Mouse (Mus musculus): ENCODE measurements around the gene Neurl3. TPM values are rescaled to one million over a fixed set of nuclear protein-coding genes. Genes with fewer than 3 reads are reported as not detected.

Gene Neurl3
- polyA plus RNA-seq, 1 experiment from 2014 or later: 14.1 TPM

- H3K9ac ChIP-seq (ENCODE audit: low read depth, low read length): no peak overlapping the region
- DNase-seq (ENCODE audit: low spot score) (no peak), ATAC-seq (replicated peaks; ENCODE audit: low FRiP score, low read depth) (no peak)
- H3K27ac ChIP-seq: no peak overlapping the region
- no peak for TF ChIP-seq CTCF (IDR thresholded peaks at IDR 0.05; ENCODE audit: low read depth)
- H3K4me3 ChIP-seq (replicated peaks; ENCODE audit: low read depth, low read length): no peak overlapping the region
- H3K4me2 ChIP-seq (ENCODE audit: low read length): no peak overlapping the region
- H3K9me3 ChIP-seq (replicated peaks; ENCODE audit: low read length): no peaks in the 10 kb centered on the region
- no peaks in the 10 kb centered on the region for H3K27me3 ChIP-seq (ENCODE audit: insufficient read depth, low read length)
- H3K36me3 ChIP-seq (ENCODE audit: insufficient read depth, low read length): no peaks in the 10 kb centered on the region
- H3K4me1 ChIP-seq (replicated peaks; ENCODE audit: insufficient read depth, low read length): no peaks in the 10 kb centered on the region; the same call in 1 of the 2 replicates
- WGBS: 77% methylated on average over 19 of the region's 19 CpGs
Measured at GRCm38 (mm10) chr1:36261708-36262504, 12.6 kb downstream of the Neurl3 start.

- no peaks in the 10 kb centered on the region; the same call in 1 of the 2 replicates for H3K4me1 ChIP-seq (replicated peaks; ENCODE audit: insufficient read depth, low read length)
- no peak overlapping the region for H3K9ac ChIP-seq (ENCODE audit: low read depth, low read length)
- no peak overlapping the region for H3K4me2 ChIP-seq (ENCODE audit: low read length)
- 0 out of 2 replicates have a peak, but pooled peaks cover 3% of the 10 kb centered on the region for H3K9me3 ChIP-seq (replicated peaks; ENCODE audit: low read length)
- H3K36me3 ChIP-seq (ENCODE audit: insufficient read depth, low read length): no peaks in the 10 kb centered on the region
- TF ChIP-seq CTCF (IDR thresholded peaks at IDR 0.05; ENCODE audit: low read depth): no peak
- no peak overlapping the region for H3K27ac ChIP-seq
- H3K27me3 ChIP-seq (ENCODE audit: insufficient read depth, low read length): no peaks in the 10 kb centered on the region
- ATAC-seq (replicated peaks; ENCODE audit: low FRiP score, low read depth): no peak
- no peak for DNase-seq (ENCODE audit: low spot score)
- WGBS: 93% methylated on average over 1 of the region's 1 CpGs
- H3K4me3 ChIP-seq (replicated peaks; ENCODE audit: low read depth, low read length): no peak overlapping the region
Measured at GRCm38 (mm10) chr1:36260418-36260817, 14.1 kb downstream of the Neurl3 start.

- 0 out of 2 replicates have a peak, but pooled peaks cover 3% of the 10 kb centered on the region for H3K9me3 ChIP-seq (replicated peaks; ENCODE audit: low read length)
- no peak for TF ChIP-seq CTCF (IDR thresholded peaks at IDR 0.05; ENCODE audit: low read depth)
- 90% methylated on average over 2 of the region's 2 CpGs for WGBS
- H3K27me3 ChIP-seq (ENCODE audit: insufficient read depth, low read length): no peaks in the 10 kb centered on the region
- H3K4me1 ChIP-seq (replicated peaks; ENCODE audit: insufficient read depth, low read length): 0 out of 2 replicates have a peak, but pooled peaks cover 2% of the 10 kb centered on the region
- DNase-seq (ENCODE audit: low spot score): no peak
- H3K27ac ChIP-seq: no peak overlapping the region
- ATAC-seq (replicated peaks; ENCODE audit: low FRiP score, low read depth): no peak
- no peak overlapping the region for H3K9ac ChIP-seq (ENCODE audit: low read depth, low read length)
- H3K36me3 ChIP-seq (ENCODE audit: insufficient read depth, low read length): no peaks in the 10 kb centered on the region
- no peak overlapping the region for H3K4me2 ChIP-seq (ENCODE audit: low read length)
- H3K4me3 ChIP-seq (replicated peaks; ENCODE audit: low read depth, low read length): no peak overlapping the region
Measured at GRCm38 (mm10) chr1:36259281-36259680, 15.2 kb downstream of the Neurl3 start.

- Histone ChIP-seq H3K9me3 (replicated peaks; ENCODE audit: low read length) (0 out of 2 replicates have a peak, but pooled peaks cover 3% of the 10 kb centered on the region), H3K36me3 (ENCODE audit: insufficient read depth, low read length) (no peaks in the 10 kb centered on the region), H3K4me3 (replicated peaks; ENCODE audit: low read depth, low read length) (no peak overlapping the region), H3K4me1 (replicated peaks; ENCODE audit: insufficient read depth, low read length) (0 out of 2 replicates have a peak, but pooled peaks cover 2% of the 10 kb centered on the region), H3K27me3 (ENCODE audit: insufficient read depth, low read length) (no peaks in the 10 kb centered on the region), H3K4me2 (ENCODE audit: low read length) (no peak overlapping the region), H3K9ac (ENCODE audit: low read depth, low read length) (no peak overlapping the region), H3K27ac (no peak overlapping the region)
- DNase-seq (ENCODE audit: low spot score) (no peak), ATAC-seq (replicated peaks; ENCODE audit: low FRiP score, low read depth) (no peak)
- TF ChIP-seq CTCF (IDR thresholded peaks at IDR 0.05; ENCODE audit: low read depth): no peak
- 54% methylated on average over 2 of the region's 2 CpGs for WGBS
Measured at GRCm38 (mm10) chr1:36258631-36259030, 15.8 kb downstream of the Neurl3 start.

GRCm38 (mm10) chr1:36257276-36257675 is 17.2 kb downstream of the Neurl3 start:
- TF ChIP-seq CTCF (IDR thresholded peaks at IDR 0.05; ENCODE audit: low read depth): no peak
- H3K4me3 ChIP-seq (replicated peaks; ENCODE audit: low read depth, low read length): no peak overlapping the region
- H3K9ac ChIP-seq (ENCODE audit: low read depth, low read length): no peak overlapping the region
- 86% methylated on average over 8 of the region's 8 CpGs for WGBS
- ATAC-seq (replicated peaks; ENCODE audit: low FRiP score, low read depth) (no peak), DNase-seq (ENCODE audit: low spot score) (no peak)
- 0 out of 2 replicates have a peak, but pooled peaks cover 2% of the 10 kb centered on the region for H3K4me1 ChIP-seq (replicated peaks; ENCODE audit: insufficient read depth, low read length)
- H3K36me3 ChIP-seq (ENCODE audit: insufficient read depth, low read length): no peaks in the 10 kb centered on the region
- H3K27me3 ChIP-seq (ENCODE audit: insufficient read depth, low read length): no peaks in the 10 kb centered on the region
- H3K9me3 ChIP-seq (replicated peaks; ENCODE audit: low read length): 0 out of 2 replicates have a peak, but pooled peaks cover 3% of the 10 kb centered on the region
- no peak overlapping the region for H3K4me2 ChIP-seq (ENCODE audit: low read length)
- no peak overlapping the region for H3K27ac ChIP-seq

GRCm38 (mm10) chr1:36255871-36256640 is 18.4 kb downstream of the Neurl3 start:
- TF ChIP-seq CTCF (IDR thresholded peaks at IDR 0.05; ENCODE audit: low read depth): peak; percentile 58
- Histone ChIP-seq H3K4me2 (ENCODE audit: low read length) (no peak overlapping the region), H3K9me3 (replicated peaks; ENCODE audit: low read length) (0 out of 2 replicates have a peak, but pooled peaks cover 3% of the 10 kb centered on the region), H3K9ac (ENCODE audit: low read depth, low read length) (no peak overlapping the region), H3K36me3 (ENCODE audit: insufficient read depth, low read length) (no peaks in the 10 kb centered on the region), H3K4me3 (replicated peaks; ENCODE audit: low read depth, low read length) (no peak overlapping the region), H3K27me3 (ENCODE audit: insufficient read depth, low read length) (no peaks in the 10 kb centered on the region), H3K27ac (no peak overlapping the region; the same call in 1 of the 2 replicates), H3K4me1 (replicated peaks; ENCODE audit: insufficient read depth, low read length) (0 out of 2 replicates have a peak, but pooled peaks cover 2% of the 10 kb centered on the region)
- ATAC-seq (replicated peaks; ENCODE audit: low FRiP score, low read depth): no peak
- peak; percentile 49 for DNase-seq (ENCODE audit: low spot score)
- 29% methylated on average over 20 of the region's 20 CpGs for WGBS
